25 mouse cellular contexts compared by ENCODE assay signal in genomic region chr13:69416726-69417125, GRCm38 (mm10).
"Had no signal": no experiment of that assay in that cellular context is flagged by ENCODE, and none has a peak within 500 bp of the region (broad histone marks: within the 10 kb centered on the region; RNA-seq: fewer than 3 reads in every experiment).

No protein-coding gene starts in this region.

- H3K36me3 ChIP-seq: heart, embryonic 13.5 days; heart, embryonic 15.5 days; kidney, embryonic 15.5 days; limb, embryonic 10.5 days; limb, embryonic 12.5 days; liver, embryonic 12.5 days had no signal

- H3K9me3 ChIP-seq: heart, embryonic 13.5 days; heart, embryonic 15.5 days; kidney, embryonic 15.5 days; limb, embryonic 12.5 days had no signal

- H3K4me2 ChIP-seq: heart, embryonic 11.5 days; heart, embryonic 13.5 days; heart, embryonic 15.5 days; hindbrain, embryonic 14.5 days; kidney, embryonic 15.5 days; limb, embryonic 12.5 days; liver, embryonic 12.5 days had no signal

- DNase-seq: gastrocnemius, postnatal 14 days; gastrocnemius, postnatal 36 days; heart, adult 2 months; heart, postnatal 14 days; heart, postnatal 36 days; kidney, adult 11 months; kidney, adult 2 months; kidney, adult 9 months; kidney, postnatal 14 days; kidney, postnatal 4 days; liver had no signal

- H3K27ac ChIP-seq: heart, adult 2 months; heart, embryonic 13.5 days; heart, embryonic 15.5 days; hindbrain, embryonic 14.5 days; hindbrain, postnatal 0 days; kidney, embryonic 15.5 days; kidney, postnatal 0 days; layer of hippocampus, adult 2 months; left cerebral cortex, adult 2 months; limb, embryonic 10.5 days; limb, embryonic 12.5 days; liver, embryonic 12.5 days; liver, embryonic 14.5 days had no signal

- ATAC-seq: intestine, embryonic 16.5 days; liver, embryonic 12.5 days had no signal

- H3K27me3 ChIP-seq: heart, embryonic 13.5 days; heart, embryonic 15.5 days; kidney, embryonic 15.5 days; limb, embryonic 12.5 days; liver, embryonic 12.5 days had no signal

- H3K4me1 ChIP-seq: heart, embryonic 13.5 days; heart, embryonic 15.5 days; limb, embryonic 12.5 days; liver, embryonic 12.5 days had no signal

- H3K9ac ChIP-seq: heart, embryonic 13.5 days; heart, embryonic 15.5 days; hindbrain, embryonic 14.5 days; kidney, embryonic 15.5 days; limb, embryonic 12.5 days; liver, embryonic 12.5 days; liver, embryonic 14.5 days had no signal

- H3K4me3 ChIP-seq: heart, adult 2 months; heart, embryonic 13.5 days; heart, embryonic 15.5 days; kidney, embryonic 15.5 days; layer of hippocampus, adult 2 months; left cerebral cortex, adult 2 months; limb, embryonic 10.5 days; limb, embryonic 12.5 days; liver, embryonic 12.5 days had no signal
